Mouse (Mus musculus): Measurements from ENCODE around the gene Cdcp1. TPM values are rescaled to one million over a fixed set of nuclear protein-coding genes. Genes with fewer than 3 reads are reported as not detected.

Gene Cdcp1
- 2.8 TPM for polyA plus RNA-seq (2017; shearing (Covaris generic))

GRCm38 (mm10) chr9:123215621-123216440 is at the start of gene Cdcp1:
Gene Cdcp1 (minus strand): TSS chr9:123216038.

DNA sequence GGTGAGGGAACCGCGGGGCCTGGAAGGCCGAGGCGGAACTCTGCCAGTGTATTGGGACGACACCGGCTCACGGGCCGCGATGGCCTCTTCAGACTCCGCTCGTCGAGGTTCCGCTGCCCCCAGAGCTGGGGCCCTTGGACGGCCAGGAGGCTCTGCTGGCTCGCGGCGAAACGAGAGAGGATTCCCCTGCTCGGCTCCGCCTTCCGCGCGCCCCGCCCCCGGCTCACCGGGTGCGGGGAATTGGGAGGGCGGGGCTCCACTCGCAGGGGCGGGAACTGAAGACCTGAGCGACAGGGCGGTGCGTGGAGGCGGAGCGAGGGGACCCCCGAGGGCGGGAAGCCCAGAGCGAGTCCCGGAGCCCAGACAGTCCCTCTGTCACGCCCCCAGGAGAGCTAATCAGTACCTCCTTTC is 44.8 kb upstream of the Cdcp1 start, which contains the start of gene Tmem158:
Gene Tmem158, minus strand, starts transcription at position 154 of the 411 bp plus-strand sequence.

DNA sequence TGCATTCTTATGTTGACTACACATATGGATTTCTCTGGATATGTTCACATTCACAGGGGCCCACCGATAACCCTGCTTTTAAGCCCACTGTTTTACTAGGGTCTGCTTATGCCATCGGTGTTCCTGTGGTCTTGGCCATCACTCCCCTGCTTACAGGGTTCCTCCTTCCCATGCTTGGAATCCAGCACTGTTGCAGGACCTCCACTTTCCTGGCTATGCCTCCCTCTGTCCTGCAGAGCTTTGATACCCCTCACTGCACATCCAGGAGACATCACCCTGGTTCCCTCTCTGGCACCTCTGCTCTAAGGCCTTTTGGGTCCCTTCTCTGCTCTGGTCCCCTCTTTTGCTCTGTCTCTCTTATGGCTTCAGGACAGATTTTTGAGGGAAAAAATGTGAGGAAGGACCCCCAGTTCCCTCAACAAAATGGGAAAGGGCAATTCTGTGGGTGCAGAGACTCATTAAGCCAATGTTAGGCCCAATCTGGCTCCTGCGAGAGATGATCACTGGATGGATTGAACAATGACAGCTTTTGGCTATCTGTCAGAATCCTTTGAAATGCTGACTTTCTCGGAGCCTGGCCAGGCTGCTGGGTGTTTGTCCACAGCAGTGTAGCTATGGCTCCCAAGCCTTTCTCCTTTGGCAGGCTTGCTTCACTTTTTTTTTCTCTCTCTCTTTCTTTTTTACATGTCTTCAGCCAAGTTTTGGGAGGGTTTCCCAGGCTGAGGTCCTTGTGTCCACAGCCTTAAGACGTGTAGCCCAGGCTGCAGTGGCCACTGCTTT is 65.4 kb downstream of the Cdcp1 start, which contains the start of gene Clec3b:
Gene Clec3b, plus strand, starts transcription at position 706 of the 780 bp plus-strand sequence.

Other genes starting within 250 kb of the Cdcp1 start
- 18.6 TPM for gene Tmem42, start 194.7 kb downstream of the Cdcp1 start, polyA plus RNA-seq (2017; shearing (Covaris generic))
- 1.0 TPM for gene Tgm4, start 181.3 kb downstream of the Cdcp1 start, polyA plus RNA-seq (2017; shearing (Covaris generic))
- gene Zdhhc3, start 102.8 kb downstream of the Cdcp1 start, polyA plus RNA-seq (2017; shearing (Covaris generic)) = 20.6 TPM
- gene Exosc7, start 102.8 kb downstream of the Cdcp1 start, polyA plus RNA-seq (2017; shearing (Covaris generic)) = 99.4 TPM
- gene Clec3b, start 65.1 kb downstream of the Cdcp1 start, polyA plus RNA-seq (2017; shearing (Covaris generic)) = not detected
- gene Tmem158, start 44.7 kb upstream of the Cdcp1 start, polyA plus RNA-seq (2017; shearing (Covaris generic)) = 0.67 TPM
- gene Lars2, start 150.9 kb upstream of the Cdcp1 start, polyA plus RNA-seq (2017; shearing (Covaris generic)) = 414 TPM